Mouse (Mus musculus) CH12.LX (cell line): ENCODE data around the gene Prph.

ENCODE experiments used
- BHLHE40 ChIP-seq: IDR thresholded peaks from 2 replicates; pipeline ENCODE4 v1.6.1; 2011; ENCODE audit warnings: mild to moderate bottlenecking, low read depth, low read length, improper control_type of control experiment
- CTCF ChIP-seq, 2 experiments: IDR thresholded peaks in 1 of 2; conservative IDR thresholded peaks in 1 of 2; 2 replicates each; pipeline ENCODE4 v1.5.1; 2011 to 2012; ENCODE audit warnings: low read depth in 2 of 2, low read length in 2 of 2, improper control_type of control experiment in 1 of 2, inconsistent platforms in 1 of 2, mild to moderate bottlenecking in 1 of 2, moderate library complexity in 1 of 2
- EP300 ChIP-seq: IDR thresholded peaks from 2 replicates; pipeline ENCODE4 v1.6.1; 2011; ENCODE audit warnings: low read length, improper control_type of control experiment
- ETS1 ChIP-seq: conservative IDR thresholded peaks from 2 replicates; pipeline ENCODE4 v1.6.1; 2012; ENCODE audit warnings: low read depth, mild to moderate bottlenecking, inconsistent platforms, low read length, improper control_type of control experiment, moderate library complexity
- HCFC1 ChIP-seq: IDR thresholded peaks from 2 replicates; pipeline ENCODE4 v1.6.1; 2012; ENCODE audit warnings: low read depth, mild to moderate bottlenecking, inconsistent platforms, low read length, improper control_type of control experiment
- POLR2A ChIP-seq: IDR thresholded peaks from 2 replicates; pipeline ENCODE4 v1.6.1; 2011; ENCODE audit warnings: low read depth, mild to moderate bottlenecking, improper control_type of control experiment, low read length
- UBTF ChIP-seq: IDR thresholded peaks from 2 replicates; pipeline ENCODE4 v1.6.1; 2012; ENCODE audit warnings: low read depth, mild to moderate bottlenecking, inconsistent platforms, low read length, improper control_type of control experiment, moderate library complexity
- USF1 ChIP-seq: IDR thresholded peaks from 2 replicates; pipeline ENCODE4 v1.6.1; 2014; ENCODE audit warnings: low read depth, mild to moderate bottlenecking, inconsistent platforms, low read length, improper control_type of control experiment
- USF2 ChIP-seq: conservative IDR thresholded peaks from 2 replicates; pipeline ENCODE4 v1.6.1; 2011; ENCODE audit warnings: low read depth, low read length, improper control_type of control experiment
- ZC3H11A ChIP-seq: IDR thresholded peaks from 2 replicates; pipeline ENCODE4 v1.6.1; 2012; ENCODE audit warnings: low read depth, mild to moderate bottlenecking, inconsistent platforms, low read length, improper control_type of control experiment
- ZNF384 ChIP-seq: IDR thresholded peaks from 2 replicates; pipeline ENCODE4 v1.6.1; 2012; ENCODE audit warnings: low read depth, low read length, improper control_type of control experiment, inconsistent platforms

- TF ChIP-seq CTCF (conservative IDR thresholded peaks at IDR 0.05 in 1 of 2, IDR thresholded peaks at IDR 0.05 in 1 of 2; ENCODE audit: low read depth in 2 of 2, low read length in 2 of 2) (no peak), ZNF384 (no peak), ZC3H11A (no peak), USF1 (no peak), BHLHE40 (no peak), UBTF (no peak), HCFC1 (no peak), POLR2A (no peak), USF2 (no peak), EP300 (no peak), ETS1 (no peak)
Measured at GRCm38 (mm10) chr15:99087253-99088075, 32.5 kb downstream of the Prph start, which contains the start of gene C1ql4.
